Mouse (Mus musculus): ENCODE data around the gene Nog. TPM values are rescaled to one million over a fixed set of nuclear protein-coding genes. Genes with fewer than 3 reads are reported as not detected.

Gene Nog
- polyA plus RNA-seq, 1 experiment from 2014 or later, result 4.1 TPM

DNA sequence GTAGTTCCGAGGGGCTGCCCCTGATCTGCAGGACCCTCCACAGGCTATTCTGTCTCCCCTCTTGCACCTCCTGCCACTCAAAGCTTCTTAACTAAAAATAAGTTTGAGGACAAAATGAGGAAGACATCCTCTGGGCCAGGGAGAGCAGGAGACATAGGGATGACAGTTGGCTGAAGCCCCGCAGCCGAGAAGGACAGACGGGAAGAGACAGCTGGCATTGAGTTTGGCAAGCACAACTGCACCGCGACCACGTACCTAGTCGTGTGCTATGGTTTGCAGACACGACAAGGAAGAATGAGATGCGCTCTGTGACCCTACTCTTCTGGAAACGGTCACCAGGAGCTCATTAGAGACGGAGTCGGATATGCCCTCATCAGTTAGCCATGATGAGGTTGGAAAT, 48.2 kb downstream of the Nog start:
- ATAC-seq (replicated peaks; ENCODE audit: low FRiP score, low TSS enrichment, low read depth), result no peak
- Histone ChIP-seq H3K27ac (ENCODE audit: low read depth) (no peak overlapping the region), H3K4me3 (ENCODE audit: low read depth, low read length) (no peak overlapping the region), H3K27me3 (replicated peaks; ENCODE audit: control insufficient read depth, insufficient read depth, low read length) (no peaks in the 10 kb centered on the region), H3K4me1 (replicated peaks; ENCODE audit: control insufficient read depth, insufficient read depth, low read length) (no peaks in the 10 kb centered on the region), H3K4me2 (ENCODE audit: low read length) (no peak overlapping the region), H3K9me3 (ENCODE audit: control insufficient read depth, low read length) (0 out of 2 replicates have a peak, but pooled peaks cover 3% of the 10 kb centered on the region), H3K9ac (ENCODE audit: low read length) (no peak overlapping the region), H3K36me3 (ENCODE audit: control insufficient read depth, insufficient read depth, low read length) (no peaks in the 10 kb centered on the region)
- 86% methylated on average over 13 of the region's 13 CpGs for WGBS
- no peak for DNase-seq (ENCODE audit: low spot score)

Other genes starting within 250 kb of the Nog start
- gene Dgke, start 235.5 kb downstream of the Nog start, polyA plus RNA-seq (2014; fragmentation: Nextera tagmentation; extraction: Ambion mirVana), result 4.3 and 5.1 TPM in 2 replicates
- 0.59 and 1.1 TPM in 2 replicates for gene Gm525, start 228.5 kb downstream of the Nog start, polyA plus RNA-seq (2014; fragmentation: Nextera tagmentation; extraction: Ambion mirVana)